Mouse (Mus musculus): Measurements from ENCODE around the gene Mycn.

DNA sequence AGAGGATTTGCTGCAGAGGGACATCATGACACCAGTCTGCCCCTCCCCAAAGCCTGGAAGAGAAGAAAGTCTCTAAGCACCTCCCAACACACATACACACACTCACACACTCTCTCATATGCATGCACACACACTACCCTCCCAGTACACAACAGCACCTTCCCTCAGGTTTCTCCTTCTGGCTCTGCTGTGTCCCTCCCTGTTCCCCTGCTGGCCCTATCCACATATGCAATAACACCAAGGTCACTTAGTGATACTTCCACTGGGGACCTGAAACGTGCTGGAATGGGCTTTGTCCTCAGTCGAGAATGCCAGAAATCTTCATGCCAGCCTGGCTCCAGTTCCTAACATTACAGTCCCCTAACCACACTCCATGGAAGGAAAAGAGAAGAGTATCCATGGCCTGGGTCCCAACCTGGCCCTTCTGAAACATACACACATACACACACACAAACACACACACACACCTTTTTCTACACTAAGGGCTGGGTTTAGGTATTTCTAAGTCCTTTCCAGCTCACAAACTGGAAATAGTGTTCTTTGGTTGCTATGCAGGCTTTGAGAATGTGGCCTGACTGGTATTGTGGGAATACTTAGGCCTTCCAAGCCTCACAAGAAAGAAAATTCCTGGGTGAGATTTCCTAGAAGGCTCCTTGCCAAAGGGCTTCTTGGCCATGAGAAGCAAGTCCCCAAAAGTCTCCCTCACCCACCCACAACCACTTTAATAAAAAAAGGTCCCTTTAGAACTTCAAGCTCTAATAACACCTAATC is 43.2 kb downstream of the Mycn start:
- TF ChIP-seq CTCF (IDR thresholded peaks at IDR 0.05) (peak; percentile 28), EP300 (IDR thresholded peaks at IDR 0.05) (no peak)
